Mouse (Mus musculus): ENCODE results near the gene Tmem145.
"Not testable (repeated sequence)": the region's sequence is repeated elsewhere in the genome, so short reads cannot be mapped to it uniquely, and the experiment has no call there.

Gene Tmem145

GRCm38 (mm10) chr7:25325431-25325830, 19.5 kb downstream of the Tmem145 start:
- not testable (repeated sequence) for DNase-seq

- no peak for DNase-seq
Observed at GRCm38 (mm10) chr7:25326233-25326632, 20.3 kb downstream of the Tmem145 start.

- peak; percentile 71 for DNase-seq
Observed at GRCm38 (mm10) chr7:25333596-25334307, 27.8 kb downstream of the Tmem145 start.

- no peak for DNase-seq
Observed at GRCm38 (mm10) chr7:25334472-25334871, 28.6 kb downstream of the Tmem145 start.

GRCm38 (mm10) chr7:25339329-25339728, 33.4 kb downstream of the Tmem145 start:
- DNase-seq, result no peak

- DNase-seq, result peak; percentile 37
Observed at GRCm38 (mm10) chr7:25341000-25341784, 35.3 kb downstream of the Tmem145 start.

- DNase-seq, result no peak
Observed at GRCm38 (mm10) chr7:25348861-25349260, 43.0 kb downstream of the Tmem145 start.

GRCm38 (mm10) chr7:25358721-25359206, 52.9 kb downstream of the Tmem145 start:
- no peak for DNase-seq

GRCm38 (mm10) chr7:25363151-25363550, 57.2 kb downstream of the Tmem145 start:
- no peak for DNase-seq

GRCm38 (mm10) chr7:25363632-25364031, 57.7 kb downstream of the Tmem145 start:
- DNase-seq, result no peak
